Mouse (Mus musculus) brain, embryonic 14.5 days (tissue): ENCODE measurements around the gene Theg.

Experiments
- CTCF ChIP-seq: fragments of 200-500 bp; IDR thresholded peaks from 2 replicates; pipeline ENCODE4 v1.5.1; 2012; ENCODE audit warnings: inconsistent platforms, mild to moderate bottlenecking, moderate library complexity, borderline replicate concordance; ENCODE audit not compliant: insufficient read depth, insufficient read length; ENCODE audit errors: extremely low read depth
- POLR2A ChIP-seq: fragments of 200-500 bp; IDR thresholded peaks from 2 replicates; pipeline ENCODE4 v1.6.1; 2012; ENCODE audit warnings: mild to moderate bottlenecking, inconsistent platforms, borderline replicate concordance; ENCODE audit not compliant: poor library complexity, insufficient read depth, insufficient read length, severe bottlenecking; ENCODE audit errors: extremely low read depth

DNA sequence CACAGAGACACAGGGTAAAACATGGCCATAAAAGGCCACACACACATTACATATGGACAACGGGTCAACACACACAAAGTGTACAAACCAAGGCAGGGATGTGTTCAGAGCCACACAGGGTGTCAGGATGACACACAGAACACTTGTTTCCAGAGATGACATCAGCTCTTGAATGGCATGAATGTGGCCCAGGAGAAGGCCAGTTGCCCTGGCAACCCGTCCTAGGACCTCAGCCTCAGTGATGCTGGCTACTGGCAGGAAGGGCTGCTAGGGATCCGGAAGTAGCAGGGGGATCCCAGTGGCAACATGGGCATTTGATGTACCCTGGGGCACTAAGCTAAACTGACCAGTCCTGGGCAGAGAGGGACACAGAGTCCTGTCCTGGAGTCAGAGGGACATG is 22.1 kb upstream of the Theg start:
- no peak for TF ChIP-seq POLR2A
- no peak for TF ChIP-seq CTCF
